Mouse (Mus musculus) mature B cell (primary cell): ENCODE measurements around the gene Atp11b.

ENCODE experiments used
- in situ Hi-C: fragments of 300-500 bp; cut with MboI; formaldehyde crosslinking; loops from 2 replicates; pipeline ENCODE4 v1.14.3; 2019

The Atp11b gene

GRCm38 (mm10) chr3:35753825-35754767 lies at the start of gene Atp11b:
TSS of gene Atp11b (plus strand) at chr3:35754106.
- in situ Hi-C loops = no loop called here

DNA sequence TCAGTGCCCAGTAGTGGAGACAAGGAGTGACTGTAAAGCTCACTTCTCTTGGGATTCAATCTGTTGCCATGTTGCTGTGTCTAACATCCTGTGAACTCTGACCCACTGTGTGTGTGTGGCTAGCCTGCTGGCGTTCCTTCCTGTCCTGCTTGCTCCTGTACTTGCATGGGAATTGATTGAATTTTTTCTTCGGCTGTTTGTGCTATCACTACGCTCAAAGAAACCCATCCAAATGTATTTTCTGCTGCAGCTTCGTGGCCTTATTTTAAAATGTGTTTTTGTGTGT lies 49.6 kb upstream of the Atp11b start:
- in situ Hi-C loops = no loop called here

- in situ Hi-C loops = no loop called here
Measured at GRCm38 (mm10) chr3:35719531-35720205, 34.2 kb upstream of the Atp11b start.

DNA sequence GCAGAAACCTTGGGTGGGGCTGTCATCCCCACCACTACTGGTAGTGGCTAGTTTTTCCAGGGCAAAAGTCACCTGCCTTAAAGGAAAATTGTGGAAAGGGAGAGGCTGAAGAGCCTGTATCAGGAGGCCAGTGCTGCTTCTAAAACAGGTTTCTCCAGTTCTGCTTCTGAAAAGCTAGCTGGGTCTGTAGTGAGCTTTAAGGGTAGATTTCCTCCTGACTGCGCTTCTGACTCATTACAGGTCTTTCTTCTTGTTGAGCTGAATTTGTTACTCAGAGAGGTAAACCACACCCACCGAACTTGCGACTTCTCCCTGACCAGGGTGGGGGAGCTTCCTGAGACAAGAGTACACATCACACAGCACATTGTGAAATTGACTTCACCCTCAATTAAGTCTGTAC lies 33.1 kb upstream of the Atp11b start:
- in situ Hi-C loops = no loop called here

DNA sequence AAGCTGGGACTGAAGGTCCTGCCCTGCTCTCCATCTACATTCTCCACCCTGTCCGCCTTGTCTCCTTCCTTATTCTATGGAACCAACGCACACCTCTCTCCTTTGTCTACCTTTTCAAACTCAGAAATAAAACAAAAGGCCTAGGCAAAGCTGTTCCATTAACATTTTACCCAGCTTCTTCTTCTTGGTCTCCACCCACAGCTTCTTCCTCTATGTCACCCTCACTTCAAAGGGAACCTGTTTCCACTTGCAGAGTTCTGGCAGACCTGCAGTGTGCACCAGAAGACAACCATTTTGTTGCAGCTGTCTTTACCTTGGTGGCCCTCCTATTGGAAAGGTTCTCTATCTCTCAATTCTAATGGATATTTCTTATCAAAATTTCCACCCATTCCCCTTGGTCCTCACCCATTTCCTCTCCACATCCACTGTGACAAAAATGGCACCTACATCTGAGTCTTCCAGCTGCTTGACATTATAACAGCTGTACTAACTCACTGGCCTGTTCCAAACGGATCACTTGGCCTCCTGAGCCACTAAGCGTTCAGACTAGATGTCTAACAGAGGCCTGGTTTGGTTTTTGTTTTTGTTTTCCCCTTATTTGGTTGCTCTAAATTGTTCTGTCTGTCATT lies 32.0 kb upstream of the Atp11b start:
- in situ Hi-C loops = no loop called here

GRCm38 (mm10) chr3:35722811-35723210 lies 31.1 kb upstream of the Atp11b start:
- in situ Hi-C loops = no loop called here

GRCm38 (mm10) chr3:35723586-35724322 lies 30.2 kb upstream of the Atp11b start:
- in situ Hi-C loops = no loop called here

GRCm38 (mm10) chr3:35725096-35725495 lies 28.8 kb upstream of the Atp11b start:
- in situ Hi-C loops = no loop called here

- in situ Hi-C loops = no loop called here
Measured at GRCm38 (mm10) chr3:35726936-35727335, 27.0 kb upstream of the Atp11b start.

DNA sequence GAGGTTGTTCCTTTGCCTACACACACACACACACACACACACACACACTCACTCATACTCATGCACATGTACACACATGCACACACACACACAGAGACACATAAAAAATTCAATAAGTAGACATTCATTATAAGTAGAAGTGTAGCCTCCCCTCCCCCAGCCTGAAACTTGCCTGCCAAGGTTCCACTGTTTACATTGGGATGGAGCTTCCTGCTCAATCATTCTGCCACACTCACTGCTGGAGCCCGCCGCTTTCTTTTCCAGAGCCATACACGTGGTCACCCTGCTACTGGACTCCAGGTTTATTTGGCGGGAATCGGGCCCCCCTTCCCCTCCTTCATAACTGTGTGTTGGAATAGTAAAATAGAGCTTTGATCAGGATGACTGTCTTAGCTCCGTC lies 24.4 kb upstream of the Atp11b start:
- in situ Hi-C loops = no loop called here

GRCm38 (mm10) chr3:35731981-35732777 lies 21.7 kb upstream of the Atp11b start:
- in situ Hi-C loops = no loop called here

DNA sequence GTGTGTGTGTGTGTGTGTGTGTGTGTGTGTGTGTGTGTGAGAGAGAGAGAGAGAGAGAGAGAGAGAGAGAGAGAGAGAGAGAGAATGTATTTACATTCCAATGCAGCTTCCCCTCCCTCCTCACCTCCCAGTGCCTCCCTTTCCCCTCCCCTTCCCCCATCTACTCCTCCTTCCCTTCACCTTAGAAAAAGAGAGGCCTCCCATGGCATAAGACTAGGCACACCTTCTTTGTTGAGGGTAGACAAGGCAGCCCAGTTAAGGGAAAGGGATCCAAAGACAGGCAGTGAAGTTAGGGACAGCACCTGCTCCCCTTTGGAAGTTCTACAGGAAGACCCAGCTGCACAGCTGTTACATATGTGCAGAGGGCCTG lies 21.1 kb upstream of the Atp11b start:
- in situ Hi-C loops = no loop called here

GRCm38 (mm10) chr3:35734509-35734908 lies 19.4 kb upstream of the Atp11b start:
- in situ Hi-C loops = no loop called here

DNA sequence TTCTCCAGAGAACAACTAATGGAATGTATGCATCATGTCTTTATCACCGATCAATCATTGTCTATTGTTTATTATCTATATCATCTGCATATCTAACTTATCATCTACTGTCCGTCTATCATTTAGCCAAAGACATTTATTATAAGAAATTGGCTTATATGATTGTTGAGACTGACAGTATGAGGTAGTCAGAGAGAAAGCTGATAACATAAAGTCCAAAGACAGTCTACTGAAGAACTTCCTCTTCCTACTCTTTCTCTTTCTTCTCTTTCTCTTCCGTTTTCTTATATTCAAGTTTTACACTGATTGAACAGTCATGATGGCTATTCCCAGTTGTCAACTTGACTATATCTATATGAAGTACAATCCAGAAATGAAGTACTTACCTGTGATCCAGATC lies 15.8 kb upstream of the Atp11b start:
- in situ Hi-C loops = no loop called here

DNA sequence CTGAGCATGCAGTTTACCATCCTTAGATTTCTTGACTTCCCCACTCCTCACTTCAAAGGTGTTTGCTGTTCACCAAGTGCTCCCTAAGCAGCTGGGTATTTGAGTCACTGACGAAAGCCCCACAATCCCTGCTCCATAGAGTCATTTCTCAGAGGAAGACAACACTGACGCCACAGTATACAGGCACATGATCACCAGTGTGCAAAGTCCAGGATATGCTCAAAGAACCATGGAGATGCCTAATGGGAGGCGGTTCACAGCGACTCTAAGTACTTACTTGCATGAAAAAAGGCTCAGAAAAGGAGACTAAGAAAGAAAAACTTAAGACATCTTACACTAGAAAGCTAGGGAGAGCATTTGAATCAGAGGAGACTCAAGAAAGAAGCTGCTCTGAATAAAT lies 8.9 kb upstream of the Atp11b start:
- in situ Hi-C loops = loop anchor here (5.0 kb wide), 1 partner anchor 48 kb away; no protein-coding TSS in a partner anchor

- in situ Hi-C loops = loop anchor here (5.0 kb wide), 1 partner anchor 50 kb away; no protein-coding TSS in a partner anchor
Measured at GRCm38 (mm10) chr3:35746840-35747456, 7.0 kb upstream of the Atp11b start.

GRCm38 (mm10) chr3:35750286-35750685 lies 3.6 kb upstream of the Atp11b start:
- in situ Hi-C loops = no loop called here

- in situ Hi-C loops = no loop called here
Measured at GRCm38 (mm10) chr3:35751724-35752123, 2.2 kb upstream of the Atp11b start.

DNA sequence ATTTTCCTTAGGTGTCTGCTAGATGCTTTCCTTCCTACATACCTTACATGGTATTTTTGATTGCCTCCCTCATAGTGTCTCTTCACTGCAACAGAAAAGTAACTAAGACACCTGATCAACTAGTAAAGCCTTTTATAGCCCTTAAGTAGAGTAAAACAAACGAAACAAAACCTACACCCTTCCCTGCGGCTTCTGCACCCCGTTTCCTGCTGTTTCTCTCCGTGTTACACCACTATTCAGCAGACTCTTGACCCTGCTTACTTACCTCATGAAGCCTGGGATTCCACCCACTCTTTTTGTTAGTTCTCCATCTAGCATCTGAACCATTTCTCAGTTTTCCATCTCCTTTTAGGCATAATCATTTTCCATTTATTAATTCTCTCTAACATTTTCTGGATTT lies 8.8 kb downstream of the Atp11b start:
- in situ Hi-C loops = no loop called here

DNA sequence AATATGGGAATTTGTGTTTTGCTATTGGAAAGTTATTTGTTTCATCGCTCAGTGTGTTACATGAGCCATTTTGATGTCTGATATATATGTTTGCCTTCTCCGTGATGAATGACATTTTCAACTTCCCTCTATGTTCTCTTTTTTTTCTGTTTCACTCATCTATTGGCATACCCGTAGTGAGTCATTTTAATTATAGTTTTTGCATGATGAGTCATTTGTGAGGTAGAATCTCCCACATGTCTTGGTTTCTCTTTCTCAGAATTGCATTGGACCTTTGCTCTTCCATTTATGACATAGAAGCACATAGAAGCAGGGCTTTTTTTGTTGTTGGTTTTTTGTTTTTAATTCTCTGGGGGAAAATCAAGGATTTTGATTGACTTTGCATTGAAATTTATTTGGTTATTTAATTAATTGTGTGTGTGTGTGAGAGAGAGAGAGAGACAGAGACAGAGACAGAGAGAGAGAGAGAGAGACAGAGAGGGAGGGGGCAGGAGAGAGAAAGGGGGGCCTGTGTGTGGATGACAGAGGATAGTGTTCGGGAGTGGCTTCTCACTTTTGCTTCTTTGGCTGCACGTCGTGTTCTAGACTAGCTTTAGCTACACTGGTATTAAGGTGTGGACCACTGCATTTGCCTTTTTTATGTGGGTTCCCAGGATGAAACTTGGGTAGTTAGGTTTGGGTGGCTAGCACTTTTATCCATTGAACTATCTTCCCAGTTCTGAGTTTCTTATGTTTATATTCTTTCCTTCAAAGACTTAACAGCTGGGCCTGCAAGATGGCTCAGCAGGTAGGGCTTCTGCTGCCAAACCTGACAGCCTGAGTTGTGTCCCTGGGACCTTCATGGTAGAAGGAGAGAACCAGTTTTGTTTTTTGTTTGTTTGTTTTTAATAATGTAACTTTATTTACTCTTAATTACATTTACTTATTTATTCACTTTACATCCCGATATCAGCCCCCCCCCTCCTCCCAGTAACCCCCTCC lies 11.0 kb downstream of the Atp11b start:
- in situ Hi-C loops = no loop called here
